Mouse (Mus musculus): Measurements from ENCODE around the gene Macf1. TPM values are rescaled to one million over a fixed set of nuclear protein-coding genes. Genes with fewer than 3 reads are reported as not detected.

Macf1 gene
- 50.5 TPM for polyA plus RNA-seq (2014; fragmentation: Illumina TruSeq; extraction: RNeasy Lipid Tissue Mini Kit (QIAGEN cat#74804); ENCODE audit: low read depth, low replicate concordance)

DNA sequence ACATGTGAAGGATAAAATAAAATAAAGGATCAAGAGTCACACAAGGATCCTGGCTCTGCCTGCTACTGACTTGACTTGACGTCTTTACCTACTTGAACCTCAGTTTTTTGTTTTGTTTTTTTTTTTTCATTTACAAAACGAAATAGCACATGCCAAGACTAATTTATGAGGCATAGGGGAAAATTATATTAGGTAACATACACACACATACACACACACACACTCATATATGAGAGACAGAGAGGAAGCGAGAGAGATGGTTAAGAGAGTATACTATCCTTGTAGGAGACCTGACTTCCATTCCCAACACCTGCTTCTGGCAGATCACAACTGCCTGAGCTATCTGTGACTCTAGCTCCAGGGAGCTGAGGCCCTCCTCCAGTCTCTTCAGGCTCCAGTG, at the start of gene Macf1:
Gene Macf1, minus strand, starts transcription at position 101 of the 400 bp plus-strand sequence.

DNA sequence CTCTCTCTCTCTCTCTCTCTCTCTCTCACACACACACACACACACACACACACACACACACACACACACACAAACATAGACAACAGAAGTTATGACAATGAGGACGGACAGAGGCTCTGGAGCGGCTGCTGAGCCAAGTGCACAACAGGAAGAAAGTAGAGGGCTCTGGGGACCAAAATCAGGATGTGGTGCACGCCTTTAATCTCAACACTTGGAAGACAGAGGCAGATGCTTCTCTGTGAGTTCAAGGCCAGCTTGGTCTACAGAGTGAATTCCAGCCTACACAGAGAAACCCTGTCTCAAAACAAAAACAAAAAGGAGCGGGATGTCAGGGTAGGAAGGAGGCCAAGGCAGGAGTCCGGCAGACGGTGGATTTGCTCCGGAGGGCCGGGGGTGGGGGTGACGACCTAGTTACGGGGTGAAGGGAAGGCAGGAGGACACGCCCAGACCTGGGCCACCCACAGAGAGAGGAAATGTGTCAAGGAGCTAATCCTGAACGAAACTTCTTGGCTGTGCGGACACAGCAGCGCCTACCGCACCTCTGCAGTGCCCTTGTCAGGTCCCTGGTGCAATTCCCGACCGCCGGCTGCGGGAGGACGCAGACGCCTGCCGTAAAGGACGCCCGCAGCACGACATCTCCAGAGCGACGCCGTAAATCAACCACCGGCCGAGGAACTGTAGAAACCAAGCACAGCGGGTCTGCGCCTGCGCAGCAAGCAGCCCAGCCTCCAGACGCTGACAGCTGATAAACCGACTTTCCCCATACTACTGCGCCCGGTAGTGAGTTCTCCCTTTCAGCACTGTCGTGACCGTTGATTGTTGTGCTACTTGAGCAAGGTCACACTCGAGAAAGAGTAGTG, 33.6 kb upstream of the Macf1 start, which contains the start of gene Ndufs5:
Gene Ndufs5, minus strand, starts transcription at position 629 of the 860 bp plus-strand sequence.

DNA sequence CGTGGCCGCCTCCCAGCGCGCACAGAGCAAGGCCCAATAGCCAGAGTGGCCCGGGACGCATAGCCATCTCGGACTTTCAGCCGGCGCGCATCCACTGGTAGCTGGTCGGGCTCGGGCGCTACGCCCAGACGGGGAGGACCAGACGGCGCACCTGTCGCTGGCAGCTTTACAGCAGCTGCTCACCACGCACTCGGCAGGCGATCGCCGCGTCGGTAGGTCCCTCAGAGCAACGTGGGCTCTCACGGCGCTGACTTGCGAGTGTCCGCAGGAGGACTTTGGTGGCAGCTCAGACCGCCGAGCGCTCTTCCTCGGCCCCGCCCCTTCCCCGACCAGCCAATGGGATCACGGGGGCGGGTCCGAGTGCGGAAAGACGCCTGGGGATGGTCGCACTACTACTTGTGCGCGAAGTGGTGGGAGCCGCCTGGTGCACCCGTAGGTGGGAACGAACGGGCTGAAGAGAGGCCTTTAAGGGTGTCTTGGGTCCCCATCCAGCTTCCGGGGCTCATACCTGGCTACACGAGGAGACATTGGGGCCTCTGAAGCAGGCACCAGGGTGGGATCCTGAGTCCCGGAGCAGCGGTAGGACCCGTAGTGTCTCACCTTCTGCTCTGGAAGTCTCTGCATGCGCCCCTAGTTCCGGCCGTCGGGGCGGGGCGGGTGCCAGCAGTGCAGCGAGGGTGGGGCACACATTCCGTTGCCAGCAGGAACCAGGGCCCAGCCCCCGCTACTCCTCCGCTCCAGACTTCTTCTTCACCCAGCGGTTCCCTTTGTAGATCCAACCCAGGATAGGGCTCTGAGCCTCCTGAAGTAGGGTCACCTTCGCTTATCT, 341.3 kb downstream of the Macf1 start, which contains the start of gene Bmp8a:
Gene Bmp8a, minus strand, starts transcription at position 611 of the 829 bp plus-strand sequence.

DNA sequence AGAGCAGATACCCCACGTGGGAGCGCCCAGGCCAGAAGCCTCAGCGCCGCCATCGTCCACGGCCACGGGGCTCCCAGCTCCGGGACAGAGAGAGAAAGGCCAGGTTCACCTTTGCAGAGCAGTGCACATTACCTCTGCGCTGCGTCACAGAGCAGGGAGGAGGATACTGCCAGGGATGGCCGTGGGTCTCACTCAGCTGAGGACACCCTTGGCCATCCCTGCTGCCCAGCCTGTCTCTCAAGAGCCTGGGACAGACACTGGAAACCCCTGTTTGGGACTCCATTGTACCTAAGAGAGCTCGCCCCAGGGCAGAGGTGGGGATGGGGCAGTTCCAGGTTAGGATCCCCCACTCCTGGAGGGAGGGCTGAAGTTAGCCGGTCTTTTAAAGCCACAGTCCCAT, 360.6 kb downstream of the Macf1 start, which contains the start of gene Oxct2a:
Gene Oxct2a, minus strand, starts transcription at position 101 of the 400 bp plus-strand sequence.

Other genes with a start within 250 kb of the Macf1 start
- 40.2 TPM for gene Ndufs5, start 33.8 kb upstream of the Macf1 start, polyA plus RNA-seq (2014; fragmentation: Illumina TruSeq; extraction: RNeasy Lipid Tissue Mini Kit (QIAGEN cat#74804); ENCODE audit: low read depth, low replicate concordance)
- 41.5 TPM for gene Akirin1, start 66.0 kb upstream of the Macf1 start, polyA plus RNA-seq (2014; fragmentation: Illumina TruSeq; extraction: RNeasy Lipid Tissue Mini Kit (QIAGEN cat#74804); ENCODE audit: low read depth, low replicate concordance)
- not detected for gene Rhbdl2, start 103.5 kb upstream of the Macf1 start, polyA plus RNA-seq (2014; fragmentation: Illumina TruSeq; extraction: RNeasy Lipid Tissue Mini Kit (QIAGEN cat#74804); ENCODE audit: low read depth, low replicate concordance)
- gene 4933427I04Rik, start 175.3 kb upstream of the Macf1 start, polyA plus RNA-seq (2014; fragmentation: Illumina TruSeq; extraction: RNeasy Lipid Tissue Mini Kit (QIAGEN cat#74804); ENCODE audit: low read depth, low replicate concordance): not detected
- gene Mycbp, start 220.5 kb upstream of the Macf1 start, polyA plus RNA-seq (2014; fragmentation: Illumina TruSeq; extraction: RNeasy Lipid Tissue Mini Kit (QIAGEN cat#74804); ENCODE audit: low read depth, low replicate concordance): 40.1 TPM
- 83.6 TPM for gene Rragc, start 233.1 kb upstream of the Macf1 start, polyA plus RNA-seq (2014; fragmentation: Illumina TruSeq; extraction: RNeasy Lipid Tissue Mini Kit (QIAGEN cat#74804); ENCODE audit: low read depth, low replicate concordance)
- gene 4930535I16Rik, start 233.7 kb upstream of the Macf1 start, polyA plus RNA-seq (2014; fragmentation: Illumina TruSeq; extraction: RNeasy Lipid Tissue Mini Kit (QIAGEN cat#74804); ENCODE audit: low read depth, low replicate concordance): not detected